Comparison of ENCODE assay signal across 18 mouse cellular contexts in the genomic region with DNA sequence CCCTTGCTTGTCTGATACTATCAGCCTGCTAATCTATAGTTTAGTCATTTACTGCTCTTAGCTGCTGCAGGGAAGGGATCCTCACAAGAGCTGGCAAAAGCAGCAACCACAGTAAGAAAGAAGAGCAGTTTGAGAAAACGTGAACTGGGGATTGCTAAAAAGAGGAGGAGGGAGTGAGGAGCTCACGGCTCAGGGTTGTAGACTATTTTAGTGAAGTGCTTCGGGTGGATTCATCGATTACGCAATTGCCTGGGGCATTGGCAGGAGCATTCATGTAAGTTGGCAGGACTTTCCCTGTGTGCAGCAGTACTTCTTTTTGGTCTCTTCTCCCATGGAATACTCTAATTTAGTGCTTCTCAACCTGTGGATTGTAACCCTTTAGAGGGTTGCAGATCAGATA.
DNase-seq lines count a peak whose midpoint lies in the region; ATAC-seq and TF ChIP-seq lines count a peak whose summit lies in the region.
"Had no signal": no experiment of that assay in that cellular context is flagged by ENCODE, and none has a peak within 500 bp of the region (broad histone marks: within the 10 kb centered on the region; RNA-seq: fewer than 3 reads in every experiment).

No protein-coding gene starts in this region.

- no peaks in the 10 kb centered on the region for H3K27me3 ChIP-seq in liver, adult 2 months (ENCODE audit: control insufficient read depth, insufficient read depth, low read length)
- H3K27me3 ChIP-seq in liver, embryonic 12.5 days (replicated peaks), result no peaks in the 10 kb centered on the region
- H3K27me3 ChIP-seq: heart, embryonic 15.5 days; hindbrain, embryonic 12.5 days; liver, embryonic 13.5 days; megakaryocyte, embryonic 14.5 days; neural tube, embryonic 15.5 days had no signal

- no peak for TF ChIP-seq CTCF in liver, adult 2 months (IDR thresholded peaks at IDR 0.05; ENCODE audit: low read depth, low read length)

- no peak overlapping the region for H3K27ac ChIP-seq in liver, adult 2 months (replicated peaks; ENCODE audit: insufficient read depth, low read depth, low read length)
- no peak overlapping the region for H3K27ac ChIP-seq in liver, embryonic 12.5 days
- H3K27ac ChIP-seq: embryonic facial prominence, embryonic 10.5 days; heart, embryonic 15.5 days; hindbrain, embryonic 12.5 days; liver, embryonic 13.5 days; neural tube, embryonic 15.5 days had no signal

- no peaks in the 10 kb centered on the region for H3K9me3 ChIP-seq in liver, embryonic 12.5 days (replicated peaks)
- H3K9me3 ChIP-seq: heart, embryonic 15.5 days; liver, embryonic 13.5 days; neural tube, embryonic 15.5 days had no signal

- ATAC-seq in liver, embryonic 12.5 days, result no peak
- peak; percentile 74 for ATAC-seq in megakaryocyte progenitor cell, adult 5-6 weeks (replicated peaks; ENCODE audit: poor library complexity)
- ATAC-seq: intestine, embryonic 16.5 days had no signal

- H3K36me3 ChIP-seq in liver, adult 2 months (ENCODE audit: control insufficient read depth, insufficient read depth, low read length), result no peaks in the 10 kb centered on the region
- no peaks in the 10 kb centered on the region for H3K36me3 ChIP-seq in liver, embryonic 12.5 days
- H3K36me3 ChIP-seq: embryonic facial prominence, embryonic 10.5 days; heart, embryonic 15.5 days; hindbrain, embryonic 12.5 days; liver, embryonic 13.5 days; neural tube, embryonic 15.5 days had no signal

- peak; percentile 61 for DNase-seq in adrenal gland, adult 2 months
- DNase-seq in adrenal gland, postnatal 4 days (ENCODE audit: low spot score in 2 of 2), result no peak
- peak; percentile 90 for DNase-seq in liver, adult 2 months (ENCODE audit: extremely low read depth, low read depth, low spot score)
- peak; percentile 16 for DNase-seq in adrenal gland, postnatal 25 days
- DNase-seq in cerebellum, postnatal 4 days (ENCODE audit: low spot score in 2 of 2), result no peak
- no peak for DNase-seq in urinary bladder, postnatal 10 days (ENCODE audit: low spot score)
- DNase-seq: cerebellum, adult 8-10 months; kidney, postnatal 14 days; liver, embryonic 13.5 days; thymus, adult 18-20 months had no signal

- no peak overlapping the region for H3K9ac ChIP-seq in liver, adult 2 months (ENCODE audit: low read depth, low read length)
- H3K9ac ChIP-seq in liver, embryonic 12.5 days, result no peak overlapping the region
- H3K9ac ChIP-seq: heart, embryonic 15.5 days; hindbrain, embryonic 12.5 days; liver, embryonic 13.5 days; neural tube, embryonic 15.5 days had no signal

- peaks cover 7% of the 10 kb centered on the region for H3K4me1 ChIP-seq in liver, adult 2 months (ENCODE audit: control insufficient read depth, insufficient read depth, low read length)
- no peaks in the 10 kb centered on the region for H3K4me1 ChIP-seq in liver, embryonic 12.5 days
- H3K4me1 ChIP-seq: heart, embryonic 15.5 days; hindbrain, embryonic 12.5 days; megakaryocyte, embryonic 14.5 days; neural tube, embryonic 15.5 days had no signal

- H3K79me2 ChIP-seq in liver, adult 2 months (ENCODE audit: control insufficient read depth, insufficient read depth, low read length), result no peaks in the 10 kb centered on the region

- 13% methylated on average over 5 of the region's 5 CpGs for WGBS in liver, adult 2 months
- WGBS in liver, embryonic 12.5 days (ENCODE audit: insufficient replicate concordance), result 58% methylated on average over 5 of the region's 5 CpGs

- H3K4me3 ChIP-seq in liver, adult 2 months (ENCODE audit: insufficient read depth, low read depth, low read length), result no peak overlapping the region
- H3K4me3 ChIP-seq in liver, embryonic 12.5 days, result no peak overlapping the region
- H3K4me3 ChIP-seq: embryonic facial prominence, embryonic 10.5 days; heart, embryonic 15.5 days; hindbrain, embryonic 12.5 days; liver, embryonic 13.5 days; megakaryocyte, embryonic 14.5 days; neural tube, embryonic 15.5 days had no signal

- TF ChIP-seq POLR2A in liver, adult 2 months (IDR thresholded peaks at IDR 0.05; ENCODE audit: extremely low read depth, insufficient read depth, low read length), result no peak

- no peak overlapping the region for H3K4me2 ChIP-seq in liver, embryonic 12.5 days
- H3K4me2 ChIP-seq: heart, embryonic 15.5 days; hindbrain, embryonic 12.5 days; liver, embryonic 13.5 days; neural tube, embryonic 15.5 days had no signal

Comparison
In these comparisons a context has a peak if more than half of its experiments do, and no peak if none do; other contexts are left out.
1. DNase-seq: peak in adrenal gland, adult 2 months (single experiment), liver, adult 2 months (single experiment) and adrenal gland, postnatal 25 days (single experiment); none in adrenal gland, postnatal 4 days (0 of 2), cerebellum, postnatal 4 days (0 of 2) and urinary bladder, postnatal 10 days (single experiment).